Mouse (Mus musculus): ENCODE measurements at regions not wholly inside any gene's neighbourhood (a gene's known extent, or its start where the extent isn't known, plus 50 kb on each side); places are given as distances from the start of the nearest gene placed in this dataset.

DNA sequence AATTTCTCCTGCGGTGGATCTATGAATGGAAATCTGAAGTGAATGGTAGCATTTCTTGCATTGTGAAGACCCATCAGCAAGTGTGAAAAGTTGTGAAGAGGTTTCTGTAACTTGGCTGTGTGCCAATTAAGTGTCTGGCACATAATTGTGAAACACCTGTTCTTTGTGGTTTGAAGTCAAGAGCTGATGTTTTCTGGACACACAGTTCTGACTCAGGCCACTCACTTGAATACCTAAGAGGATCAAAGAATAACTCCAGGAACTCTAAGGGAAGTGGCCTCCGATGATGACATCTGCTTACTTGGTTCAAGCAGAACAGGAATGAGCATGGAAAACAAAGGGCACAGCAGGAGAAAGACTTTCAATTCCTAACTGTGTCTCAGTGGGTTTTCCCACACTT lies 534.2 kb downstream of the 1810013L24Rik start:
- WGBS, result 76% methylated on average over 2 of the region's 2 CpGs
- Histone ChIP-seq H3K9me3 (no peaks in the 10 kb centered on the region), H3K4me3 (no peak overlapping the region), H3K4me2 (replicated peaks) (no peak overlapping the region), H3K27ac (no peak overlapping the region), H3K36me3 (no peaks in the 10 kb centered on the region), H3K4me1 (no peaks in the 10 kb centered on the region), H3K9ac (no peak overlapping the region), H3K27me3 (no peaks in the 10 kb centered on the region)
- no peak for ATAC-seq (ENCODE audit: insufficient number of reproducible peaks, insufficient read depth, low FRiP score, low TSS enrichment)

DNA sequence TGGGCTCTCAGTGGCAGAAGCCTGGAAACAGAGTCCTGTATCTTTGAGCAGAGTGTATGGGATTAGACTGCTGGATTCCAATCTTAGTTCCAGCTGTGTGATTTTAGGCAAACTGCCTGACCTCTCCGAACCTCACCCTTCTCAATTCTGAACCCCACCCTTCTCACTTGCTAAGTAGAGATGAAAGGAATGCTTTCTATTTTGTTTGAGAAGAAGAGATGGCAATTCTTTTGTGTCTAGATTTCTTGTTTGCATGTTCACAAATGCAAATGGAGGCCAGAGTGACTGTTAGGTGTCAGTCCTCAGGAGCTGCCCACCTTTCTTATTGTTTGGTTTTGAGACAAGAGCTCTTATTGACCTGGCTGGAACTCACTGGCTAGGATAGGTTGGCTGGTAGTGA lies 561.1 kb downstream of the 1810013L24Rik start:
- no peak overlapping the region for H3K4me2 ChIP-seq (replicated peaks)
- no peaks in the 10 kb centered on the region for H3K4me1 ChIP-seq
- no peak for ATAC-seq (ENCODE audit: insufficient number of reproducible peaks, insufficient read depth, low FRiP score, low TSS enrichment)
- WGBS, result 64% methylated on average over 1 of the region's 1 CpGs
- no peak overlapping the region for H3K9ac ChIP-seq
- no peaks in the 10 kb centered on the region for H3K9me3 ChIP-seq
- H3K27me3 ChIP-seq, result no peaks in the 10 kb centered on the region
- no peaks in the 10 kb centered on the region for H3K36me3 ChIP-seq
- no peak overlapping the region for H3K4me3 ChIP-seq
- no peak overlapping the region for H3K27ac ChIP-seq

DNA sequence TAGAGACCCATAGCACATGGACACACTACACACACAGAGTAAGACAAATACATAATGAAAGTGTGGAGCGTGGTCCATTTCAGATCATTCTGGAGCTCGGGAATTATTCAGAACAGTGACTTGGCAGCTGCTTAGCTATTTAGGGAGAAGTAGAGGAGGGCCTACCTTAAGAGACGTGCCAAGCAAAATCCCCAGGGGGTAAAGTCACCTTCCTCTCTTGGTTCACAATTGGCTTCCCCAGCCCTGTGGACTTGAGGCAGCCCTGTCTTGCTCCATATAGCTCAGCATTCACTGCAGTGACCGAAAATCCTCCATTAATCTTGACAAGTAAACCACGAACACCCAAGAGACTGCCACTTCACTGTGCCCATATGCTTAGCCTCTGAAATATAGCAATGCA lies 574.8 kb downstream of the 1810013L24Rik start:
- H3K27me3 ChIP-seq, result no peaks in the 10 kb centered on the region
- no peak overlapping the region for H3K4me3 ChIP-seq
- no peak overlapping the region for H3K27ac ChIP-seq
- 87% methylated on average over 5 of the region's 5 CpGs for WGBS
- no peaks in the 10 kb centered on the region for H3K9me3 ChIP-seq
- no peak overlapping the region for H3K4me2 ChIP-seq (replicated peaks)
- H3K4me1 ChIP-seq, result no peaks in the 10 kb centered on the region
- no peaks in the 10 kb centered on the region for H3K36me3 ChIP-seq
- no peak for ATAC-seq (ENCODE audit: insufficient number of reproducible peaks, insufficient read depth, low FRiP score, low TSS enrichment)
- H3K9ac ChIP-seq, result no peak overlapping the region

DNA sequence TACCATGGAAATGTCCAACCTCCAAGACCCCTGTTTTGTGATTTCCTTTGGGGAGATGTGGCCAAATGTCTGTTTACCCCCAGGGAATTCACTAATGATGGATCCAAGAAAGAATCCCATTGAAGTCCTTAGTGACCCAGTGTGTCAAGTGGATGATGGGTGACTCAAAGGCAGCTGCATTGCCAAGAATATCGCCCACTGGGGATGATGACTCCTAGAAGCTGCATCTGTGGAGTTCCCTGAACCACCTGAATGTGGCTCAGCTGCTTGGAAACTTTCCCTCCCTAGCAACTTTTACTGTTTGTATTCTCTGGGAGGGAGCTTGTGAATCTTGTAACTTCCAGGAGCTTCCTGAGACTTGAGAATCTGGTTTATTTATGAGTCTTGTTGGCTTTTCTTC lies 578.3 kb downstream of the 1810013L24Rik start:
- no peak overlapping the region for H3K4me2 ChIP-seq (replicated peaks)
- H3K9me3 ChIP-seq, result no peaks in the 10 kb centered on the region
- H3K9ac ChIP-seq, result no peak overlapping the region
- 64% methylated on average over 1 of the region's 1 CpGs for WGBS
- no peaks in the 10 kb centered on the region for H3K4me1 ChIP-seq
- H3K4me3 ChIP-seq, result no peak overlapping the region
- no peak for ATAC-seq (ENCODE audit: insufficient number of reproducible peaks, insufficient read depth, low FRiP score, low TSS enrichment)
- no peaks in the 10 kb centered on the region for H3K27me3 ChIP-seq
- H3K27ac ChIP-seq, result no peak overlapping the region
- no peaks in the 10 kb centered on the region for H3K36me3 ChIP-seq

DNA sequence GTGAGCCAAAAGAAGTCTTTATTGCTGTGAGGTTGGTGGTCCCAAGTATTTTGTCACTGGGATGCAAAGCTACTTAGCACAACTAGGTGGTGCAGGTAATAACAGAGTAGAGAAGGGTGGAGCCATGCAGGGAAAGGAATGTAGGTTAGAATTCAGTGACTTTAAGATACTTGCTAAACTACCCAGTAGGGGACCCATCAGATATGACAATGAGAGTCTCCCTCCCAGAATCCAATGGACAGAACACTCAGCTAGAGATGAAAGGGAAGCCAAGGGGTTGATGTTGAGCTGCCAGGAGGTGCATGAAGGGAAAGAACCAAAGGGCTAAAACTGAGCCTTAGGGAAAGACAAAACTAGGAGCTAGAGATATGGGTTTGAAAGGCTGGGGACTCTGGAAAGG lies 564.9 kb downstream of the Grin2a start:
- Histone ChIP-seq H3K9me3 (no peaks in the 10 kb centered on the region), H3K4me3 (no peak overlapping the region), H3K27ac (no peak overlapping the region), H3K4me1 (no peaks in the 10 kb centered on the region), H3K36me3 (no peaks in the 10 kb centered on the region), H3K27me3 (no peaks in the 10 kb centered on the region), H3K4me2 (replicated peaks) (no peak overlapping the region), H3K9ac (no peak overlapping the region)
- ATAC-seq (ENCODE audit: insufficient number of reproducible peaks, insufficient read depth, low FRiP score, low TSS enrichment), result no peak

DNA sequence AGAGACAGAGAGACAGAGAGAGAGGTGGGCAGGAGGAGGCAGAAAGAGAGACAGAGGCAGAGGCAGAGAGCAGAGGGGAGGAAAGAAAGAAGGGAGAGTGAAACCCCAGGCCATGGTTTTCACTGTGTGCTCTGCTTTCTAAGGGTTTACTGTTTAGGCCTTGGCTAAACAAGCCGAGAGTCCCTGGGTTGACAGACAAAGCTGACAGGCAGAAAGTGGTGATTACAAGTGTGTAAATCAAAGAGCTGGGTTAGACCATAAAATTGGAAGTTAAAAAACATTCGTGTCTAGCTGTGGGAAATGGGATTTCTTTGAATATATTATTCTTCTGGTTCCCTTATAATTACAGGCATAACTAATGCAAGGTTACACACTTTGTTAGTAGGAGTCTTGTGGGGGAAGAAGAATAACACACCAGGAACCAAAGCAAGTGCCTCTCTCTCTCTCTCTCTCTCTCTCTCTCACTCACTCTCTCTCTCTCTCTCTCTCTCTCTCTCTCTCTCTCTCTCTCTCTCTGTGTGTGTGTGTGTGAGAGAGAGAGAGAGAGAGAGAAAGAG lies 556.0 kb downstream of the Grin2a start:
- no peak overlapping the region for H3K9ac ChIP-seq
- H3K36me3 ChIP-seq, result no peaks in the 10 kb centered on the region
- no peak for ATAC-seq (ENCODE audit: insufficient number of reproducible peaks, insufficient read depth, low FRiP score, low TSS enrichment)
- H3K27me3 ChIP-seq, result no peaks in the 10 kb centered on the region
- 5% methylated on average over 2 of the region's 2 CpGs for WGBS
- H3K27ac ChIP-seq, result no peak overlapping the region
- H3K9me3 ChIP-seq, result no peaks in the 10 kb centered on the region
- H3K4me3 ChIP-seq, result no peak overlapping the region
- H3K4me2 ChIP-seq (replicated peaks), result no peak overlapping the region
- no peaks in the 10 kb centered on the region for H3K4me1 ChIP-seq

DNA sequence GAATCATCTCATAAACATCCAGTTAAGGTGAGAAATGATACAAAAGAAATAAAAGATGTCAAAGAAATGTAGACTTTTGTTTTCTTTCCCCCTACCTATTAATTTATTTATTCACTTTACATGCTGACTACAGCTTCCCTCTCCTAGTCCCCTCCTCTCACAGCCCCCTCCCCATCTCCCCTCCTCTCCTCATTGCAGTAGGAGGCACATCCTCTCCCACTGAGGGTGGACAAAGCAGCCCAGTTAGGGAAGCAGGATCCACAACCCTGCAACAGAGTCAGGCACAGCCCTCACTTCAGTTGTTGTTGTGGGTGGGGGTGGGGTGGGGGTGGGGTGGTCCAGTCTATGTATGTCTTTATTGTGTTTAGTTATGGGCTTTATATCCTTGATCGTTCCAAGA lies 555.5 kb downstream of the Grin2a start:
- H3K4me1 ChIP-seq, result no peaks in the 10 kb centered on the region
- WGBS, result 63% methylated on average over 1 of the region's 1 CpGs
- no peak overlapping the region for H3K9ac ChIP-seq
- no peak overlapping the region for H3K4me3 ChIP-seq
- no peaks in the 10 kb centered on the region for H3K27me3 ChIP-seq
- H3K36me3 ChIP-seq, result no peaks in the 10 kb centered on the region
- H3K27ac ChIP-seq, result no peak overlapping the region
- no peak for ATAC-seq (ENCODE audit: insufficient number of reproducible peaks, insufficient read depth, low FRiP score, low TSS enrichment)
- no peak overlapping the region for H3K4me2 ChIP-seq (replicated peaks)
- H3K9me3 ChIP-seq, result no peaks in the 10 kb centered on the region

DNA sequence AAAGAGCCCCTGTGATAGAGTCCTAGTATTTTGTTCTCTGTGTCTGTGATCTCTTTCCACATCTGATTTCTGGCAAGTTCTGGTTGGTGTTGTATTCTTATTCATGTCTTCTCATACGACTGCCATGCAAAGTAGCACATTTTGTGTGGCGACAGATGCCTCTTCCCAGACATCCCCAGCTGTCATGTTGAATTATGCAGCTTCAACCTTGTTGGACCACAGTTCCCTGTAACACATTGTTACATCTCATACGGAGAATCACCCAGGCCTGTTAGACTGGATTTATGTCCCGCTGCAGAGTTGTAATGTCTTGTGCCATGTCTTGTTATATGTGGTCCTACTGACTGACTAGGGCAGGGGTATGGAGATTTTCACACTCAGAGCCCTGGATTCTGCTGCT lies 543.3 kb downstream of the Grin2a start:
- 83% methylated on average over 4 of the region's 4 CpGs for WGBS
- no peak overlapping the region for H3K27ac ChIP-seq
- H3K27me3 ChIP-seq, result no peaks in the 10 kb centered on the region
- no peak overlapping the region for H3K9ac ChIP-seq
- H3K4me2 ChIP-seq (replicated peaks), result no peak overlapping the region
- H3K4me3 ChIP-seq, result no peak overlapping the region
- H3K36me3 ChIP-seq, result no peaks in the 10 kb centered on the region
- no peak for ATAC-seq (ENCODE audit: insufficient number of reproducible peaks, insufficient read depth, low FRiP score, low TSS enrichment)
- H3K9me3 ChIP-seq, result no peaks in the 10 kb centered on the region
- H3K4me1 ChIP-seq, result no peaks in the 10 kb centered on the region

DNA sequence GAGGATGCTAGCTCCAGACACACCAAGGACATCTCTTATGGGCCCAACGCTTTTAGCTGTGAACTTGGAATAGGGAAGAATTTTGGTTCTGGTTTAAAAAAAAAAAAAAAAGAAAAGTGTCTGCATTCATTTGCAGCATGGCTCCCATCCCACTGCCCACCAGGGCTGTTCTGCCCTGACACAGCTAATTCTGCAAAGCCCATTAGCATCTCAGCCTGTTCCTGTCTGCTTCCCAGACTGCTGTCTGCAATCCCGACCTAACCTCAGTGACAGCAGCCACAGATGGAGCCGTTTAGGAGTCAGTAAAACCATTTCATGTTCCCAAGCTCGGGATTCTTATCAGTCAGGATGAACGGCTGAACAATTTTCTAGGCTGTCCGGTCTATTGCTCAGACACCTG lies 537.8 kb downstream of the Grin2a start:
- Histone ChIP-seq H3K4me2 (replicated peaks) (no peak overlapping the region), H3K27ac (no peak overlapping the region), H3K9ac (no peak overlapping the region), H3K4me3 (no peak overlapping the region), H3K27me3 (no peaks in the 10 kb centered on the region), H3K9me3 (no peaks in the 10 kb centered on the region), H3K4me1 (no peaks in the 10 kb centered on the region), H3K36me3 (no peaks in the 10 kb centered on the region)
- no peak for ATAC-seq (ENCODE audit: insufficient number of reproducible peaks, insufficient read depth, low FRiP score, low TSS enrichment)
- 45% methylated on average over 6 of the region's 6 CpGs for WGBS

DNA sequence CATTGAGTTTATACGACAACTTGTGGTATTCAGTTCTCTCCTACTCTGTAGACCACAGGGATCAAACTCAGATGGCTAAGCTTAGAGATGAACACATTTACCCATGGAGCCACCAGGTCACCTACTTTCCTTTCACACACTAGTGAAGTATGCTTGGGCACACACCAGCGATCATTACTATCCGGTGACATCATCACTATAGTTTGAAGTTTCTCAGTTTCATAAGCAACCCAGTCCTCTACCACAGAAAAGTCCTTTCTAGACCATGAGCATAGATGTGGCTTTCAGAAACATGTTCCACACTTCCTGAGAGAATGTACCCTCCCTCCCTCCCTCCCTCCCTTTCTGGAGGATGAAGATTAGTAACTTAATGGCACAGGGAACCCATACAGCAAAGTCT lies 532.9 kb downstream of the Grin2a start:
- WGBS, result 91% methylated on average over 3 of the region's 3 CpGs
- no peaks in the 10 kb centered on the region for H3K9me3 ChIP-seq
- ATAC-seq (ENCODE audit: insufficient number of reproducible peaks, insufficient read depth, low FRiP score, low TSS enrichment), result no peak
- no peaks in the 10 kb centered on the region for H3K27me3 ChIP-seq
- H3K4me1 ChIP-seq, result no peaks in the 10 kb centered on the region
- H3K27ac ChIP-seq, result no peak overlapping the region
- H3K4me3 ChIP-seq, result no peak overlapping the region
- no peaks in the 10 kb centered on the region for H3K36me3 ChIP-seq
- no peak overlapping the region for H3K9ac ChIP-seq
- no peak overlapping the region for H3K4me2 ChIP-seq (replicated peaks)

DNA sequence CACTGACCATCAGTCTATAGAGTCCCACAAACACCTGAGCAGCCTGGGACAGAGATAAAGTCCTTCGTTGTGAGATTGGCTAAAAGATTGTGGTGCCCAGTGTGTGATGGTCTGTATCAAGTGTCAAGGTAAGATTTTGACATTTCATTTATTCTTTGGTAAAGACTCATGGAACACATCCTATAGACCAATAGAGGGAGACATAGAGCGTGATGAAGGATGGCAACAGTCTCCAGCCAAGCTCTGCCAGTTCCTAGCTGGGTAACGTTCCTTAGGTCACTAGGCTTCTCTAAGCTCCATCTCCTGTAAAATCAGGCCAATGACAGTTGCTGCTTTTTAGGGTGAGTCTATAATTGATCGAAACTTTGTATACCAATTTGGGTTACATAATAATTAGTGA lies 526.0 kb downstream of the Grin2a start:
- 66% methylated on average over 4 of the region's 4 CpGs for WGBS
- Histone ChIP-seq H3K4me3 (no peak overlapping the region), H3K27me3 (no peaks in the 10 kb centered on the region), H3K9ac (no peak overlapping the region), H3K36me3 (no peaks in the 10 kb centered on the region), H3K9me3 (no peaks in the 10 kb centered on the region), H3K27ac (no peak overlapping the region), H3K4me1 (no peaks in the 10 kb centered on the region), H3K4me2 (replicated peaks) (no peak overlapping the region)
- no peak for ATAC-seq (ENCODE audit: insufficient number of reproducible peaks, insufficient read depth, low FRiP score, low TSS enrichment)

DNA sequence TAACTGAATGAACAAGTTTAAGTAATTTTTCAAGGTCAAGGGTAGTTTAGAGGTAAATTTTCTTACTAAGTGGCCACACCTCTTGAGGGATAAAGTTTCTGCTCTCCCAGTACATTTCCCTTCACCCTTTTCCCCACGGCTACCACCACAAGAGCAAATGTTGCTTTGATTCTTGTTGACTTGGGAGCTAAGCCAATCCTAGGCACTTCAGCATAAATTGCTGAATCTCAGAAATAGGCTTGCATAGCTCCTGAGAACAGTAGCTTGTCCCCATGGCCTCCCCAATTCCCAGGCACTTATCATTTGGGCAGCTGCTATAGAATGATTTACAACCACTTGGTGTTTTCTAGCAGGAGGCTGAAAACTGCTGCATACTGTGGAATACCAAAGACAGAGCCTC lies 510.1 kb downstream of the Grin2a start:
- Histone ChIP-seq H3K27ac (no peak overlapping the region), H3K9ac (no peak overlapping the region), H3K4me1 (no peaks in the 10 kb centered on the region), H3K4me3 (no peak overlapping the region), H3K9me3 (no peaks in the 10 kb centered on the region), H3K4me2 (replicated peaks) (no peak overlapping the region), H3K36me3 (no peaks in the 10 kb centered on the region), H3K27me3 (no peaks in the 10 kb centered on the region)
- ATAC-seq (ENCODE audit: insufficient number of reproducible peaks, insufficient read depth, low FRiP score, low TSS enrichment), result no peak
- WGBS, result 66% methylated on average over 1 of the region's 1 CpGs

DNA sequence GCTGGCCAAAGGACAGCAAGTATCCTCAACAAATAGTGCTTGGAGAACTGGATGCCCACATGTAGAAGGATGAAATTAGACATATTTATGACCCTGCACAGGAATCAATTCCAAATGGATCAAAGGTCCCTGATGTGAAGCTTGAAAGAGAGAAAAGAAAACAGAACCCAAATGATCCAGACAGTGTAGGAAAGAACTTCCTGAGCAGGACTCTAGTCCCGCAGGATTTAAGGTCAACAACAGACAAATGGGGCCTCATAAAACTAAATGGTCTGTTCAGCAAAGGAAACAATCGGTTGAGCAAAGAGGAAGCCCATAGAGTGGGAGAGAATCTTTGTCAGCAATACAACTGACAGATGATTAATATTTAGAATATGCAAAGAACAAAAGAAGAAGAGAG lies 497.1 kb downstream of the Grin2a start:
- 39% methylated on average over 2 of the region's 2 CpGs for WGBS
- Histone ChIP-seq H3K4me2 (replicated peaks) (no peak overlapping the region), H3K4me1 (0 out of 2 replicates have a peak, but pooled peaks cover 3% of the 10 kb centered on the region), H3K27ac (no peak overlapping the region), H3K36me3 (no peaks in the 10 kb centered on the region), H3K27me3 (no peaks in the 10 kb centered on the region), H3K9ac (no peak overlapping the region), H3K9me3 (no peaks in the 10 kb centered on the region), H3K4me3 (no peak overlapping the region)
- no peak for ATAC-seq (ENCODE audit: insufficient number of reproducible peaks, insufficient read depth, low FRiP score, low TSS enrichment)
